Mouse (Mus musculus): Measurements from ENCODE around the gene Txnip. TPM values are rescaled to one million over a fixed set of nuclear protein-coding genes. Genes with fewer than 3 reads are reported as not detected.

Gene Txnip
- polyA plus RNA-seq, 1 experiment from 2014 or later, result 41.1 TPM

DNA sequence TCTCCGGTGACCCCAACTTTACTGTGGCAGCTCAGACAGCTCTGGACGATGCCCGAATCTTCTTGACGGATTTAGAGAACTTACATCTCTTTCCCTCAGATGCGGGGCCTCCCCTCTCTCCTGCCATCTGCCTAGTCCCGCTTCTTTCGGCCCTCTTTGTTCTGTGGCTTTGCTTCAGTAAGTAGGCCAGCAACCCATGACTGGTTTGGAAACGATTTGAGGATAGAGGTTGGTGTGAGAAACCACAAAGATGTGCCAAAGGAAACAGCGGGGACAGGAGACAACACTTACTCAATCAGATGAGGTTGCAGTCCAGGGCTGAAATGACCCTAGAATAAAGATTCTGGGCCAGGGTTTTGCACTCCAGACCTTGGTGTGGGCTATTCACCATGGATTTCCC, 29.3 kb upstream of the Txnip start:
- Histone ChIP-seq H3K4me2 (no peak overlapping the region; the same call in 1 of the 2 replicates), H3K36me3 (ENCODE audit: control insufficient read depth, insufficient read depth, low read length) (no peaks in the 10 kb centered on the region), H3K9ac (ENCODE audit: low read depth, low read length) (no peak overlapping the region), H3K9me3 (ENCODE audit: control insufficient read depth, low read length) (no peaks in the 10 kb centered on the region), H3K27ac (ENCODE audit: low read depth, low read length) (no peak overlapping the region), H3K4me1 (replicated peaks; ENCODE audit: control insufficient read depth, insufficient read depth, low read length) (peaks cover 4% of the 10 kb centered on the region; the same call in 1 of the 2 replicates), H3K4me3 (ENCODE audit: low read depth, low read length) (no peak overlapping the region), H3K27me3 (replicated peaks; ENCODE audit: control insufficient read depth, insufficient read depth, low read length) (peaks cover 51% of the 10 kb centered on the region)
- DNase-seq (ENCODE audit: low spot score) (no peak), ATAC-seq (replicated peaks; ENCODE audit: low FRiP score) (no peak)
- 46% methylated on average over 9 of the region's 9 CpGs for WGBS

- 56% methylated on average over 7 of the region's 7 CpGs for WGBS
- Histone ChIP-seq H3K4me1 (replicated peaks; ENCODE audit: control insufficient read depth, insufficient read depth, low read length) (peaks cover 2% of the 10 kb centered on the region; the same call in 1 of the 2 replicates), H3K27me3 (replicated peaks; ENCODE audit: control insufficient read depth, insufficient read depth, low read length) (peaks cover 34% of the 10 kb centered on the region), H3K9me3 (ENCODE audit: control insufficient read depth, low read length) (no peaks in the 10 kb centered on the region), H3K9ac (ENCODE audit: low read depth, low read length) (no peak overlapping the region), H3K4me2 (no peak overlapping the region), H3K36me3 (ENCODE audit: control insufficient read depth, insufficient read depth, low read length) (no peaks in the 10 kb centered on the region), H3K4me3 (ENCODE audit: low read depth, low read length) (no peak overlapping the region), H3K27ac (ENCODE audit: low read depth, low read length) (no peak overlapping the region)
- DNase-seq (ENCODE audit: low spot score) (no peak), ATAC-seq (replicated peaks; ENCODE audit: low FRiP score) (no peak)
Observed at GRCm38 (mm10) chr3:96532050-96532449, 25.7 kb upstream of the Txnip start.

DNA sequence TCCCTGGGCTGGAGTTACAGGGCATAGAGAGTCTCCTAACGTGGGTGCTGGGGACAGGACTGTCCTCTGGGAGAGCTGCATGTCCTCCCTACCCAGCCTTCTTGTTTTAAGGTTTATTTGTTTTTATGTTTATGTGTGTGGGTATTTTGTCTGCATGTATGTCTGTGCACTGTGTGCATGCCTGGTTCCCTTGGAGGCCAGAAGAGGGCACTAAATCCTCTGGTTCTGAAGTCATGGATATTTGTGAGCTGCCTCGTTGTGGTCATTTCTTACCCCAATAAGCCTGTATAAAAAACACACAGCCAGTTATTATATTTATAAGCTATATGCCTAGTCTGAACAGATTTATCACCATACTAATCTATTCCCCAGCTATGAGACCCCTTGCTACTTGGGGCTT, 23.5 kb upstream of the Txnip start:
- DNase-seq (ENCODE audit: low spot score) (no peak), ATAC-seq (replicated peaks; ENCODE audit: low FRiP score) (no peak)
- Histone ChIP-seq H3K9me3 (ENCODE audit: control insufficient read depth, low read length) (no peaks in the 10 kb centered on the region), H3K36me3 (ENCODE audit: control insufficient read depth, insufficient read depth, low read length) (no peaks in the 10 kb centered on the region), H3K27ac (ENCODE audit: low read depth, low read length) (no peak overlapping the region), H3K9ac (ENCODE audit: low read depth, low read length) (no peak overlapping the region), H3K4me2 (no peak overlapping the region), H3K4me3 (ENCODE audit: low read depth, low read length) (no peak overlapping the region), H3K4me1 (replicated peaks; ENCODE audit: control insufficient read depth, insufficient read depth, low read length) (no peaks in the 10 kb centered on the region), H3K27me3 (replicated peaks; ENCODE audit: control insufficient read depth, insufficient read depth, low read length) (peaks cover 12% of the 10 kb centered on the region)
- WGBS, result 48% methylated on average over 2 of the region's 2 CpGs

GRCm38 (mm10) chr3:96539316-96539715, 18.4 kb upstream of the Txnip start:
- no peak overlapping the region for H3K27ac ChIP-seq (ENCODE audit: low read depth, low read length)
- DNase-seq (ENCODE audit: low spot score) (no peak), ATAC-seq (replicated peaks; ENCODE audit: low FRiP score) (no peak)
- H3K4me1 ChIP-seq (replicated peaks; ENCODE audit: control insufficient read depth, insufficient read depth, low read length), result no peaks in the 10 kb centered on the region
- H3K27me3 ChIP-seq (replicated peaks; ENCODE audit: control insufficient read depth, insufficient read depth, low read length), result no peaks in the 10 kb centered on the region
- H3K4me2 ChIP-seq, result no peak overlapping the region
- H3K9ac ChIP-seq (ENCODE audit: low read depth, low read length), result no peak overlapping the region
- no peaks in the 10 kb centered on the region for H3K36me3 ChIP-seq (ENCODE audit: control insufficient read depth, insufficient read depth, low read length)
- 67% methylated on average over 2 of the region's 2 CpGs for WGBS
- no peaks in the 10 kb centered on the region for H3K9me3 ChIP-seq (ENCODE audit: control insufficient read depth, low read length)
- no peak overlapping the region for H3K4me3 ChIP-seq (ENCODE audit: low read depth, low read length)

DNA sequence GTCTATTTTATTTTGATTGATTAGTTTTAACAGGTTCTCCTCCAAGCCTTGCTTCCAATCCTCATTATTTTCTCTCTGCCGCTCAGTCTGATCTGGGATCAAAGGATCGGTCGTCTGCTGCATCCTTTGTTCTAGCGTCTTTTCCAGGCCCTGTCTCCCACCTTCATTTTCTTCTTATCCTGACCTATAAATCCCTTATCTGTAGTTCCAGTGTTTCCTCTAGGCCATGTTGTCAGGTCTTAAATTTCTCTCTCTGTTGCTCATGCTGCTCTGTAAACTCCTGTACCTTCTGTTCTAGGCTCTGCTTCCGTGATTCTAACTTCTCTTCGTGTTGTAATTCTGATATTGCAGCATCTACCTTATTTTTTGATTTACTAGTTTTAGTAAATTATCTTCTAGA, 17.0 kb upstream of the Txnip start:
- Histone ChIP-seq H3K4me3 (ENCODE audit: low read depth, low read length) (no peak overlapping the region), H3K4me1 (replicated peaks; ENCODE audit: control insufficient read depth, insufficient read depth, low read length) (no peaks in the 10 kb centered on the region), H3K27ac (ENCODE audit: low read depth, low read length) (no peak overlapping the region), H3K9me3 (ENCODE audit: control insufficient read depth, low read length) (no peaks in the 10 kb centered on the region), H3K4me2 (no peak overlapping the region), H3K36me3 (ENCODE audit: control insufficient read depth, insufficient read depth, low read length) (no peaks in the 10 kb centered on the region), H3K9ac (ENCODE audit: low read depth, low read length) (no peak overlapping the region), H3K27me3 (replicated peaks; ENCODE audit: control insufficient read depth, insufficient read depth, low read length) (no peaks in the 10 kb centered on the region)
- DNase-seq (ENCODE audit: low spot score), result no peak
- whole genome bisulfite sequencing, result 43% methylated on average over 6 of the region's 6 CpGs
- ATAC-seq (replicated peaks; ENCODE audit: low FRiP score), result no peak

DNA sequence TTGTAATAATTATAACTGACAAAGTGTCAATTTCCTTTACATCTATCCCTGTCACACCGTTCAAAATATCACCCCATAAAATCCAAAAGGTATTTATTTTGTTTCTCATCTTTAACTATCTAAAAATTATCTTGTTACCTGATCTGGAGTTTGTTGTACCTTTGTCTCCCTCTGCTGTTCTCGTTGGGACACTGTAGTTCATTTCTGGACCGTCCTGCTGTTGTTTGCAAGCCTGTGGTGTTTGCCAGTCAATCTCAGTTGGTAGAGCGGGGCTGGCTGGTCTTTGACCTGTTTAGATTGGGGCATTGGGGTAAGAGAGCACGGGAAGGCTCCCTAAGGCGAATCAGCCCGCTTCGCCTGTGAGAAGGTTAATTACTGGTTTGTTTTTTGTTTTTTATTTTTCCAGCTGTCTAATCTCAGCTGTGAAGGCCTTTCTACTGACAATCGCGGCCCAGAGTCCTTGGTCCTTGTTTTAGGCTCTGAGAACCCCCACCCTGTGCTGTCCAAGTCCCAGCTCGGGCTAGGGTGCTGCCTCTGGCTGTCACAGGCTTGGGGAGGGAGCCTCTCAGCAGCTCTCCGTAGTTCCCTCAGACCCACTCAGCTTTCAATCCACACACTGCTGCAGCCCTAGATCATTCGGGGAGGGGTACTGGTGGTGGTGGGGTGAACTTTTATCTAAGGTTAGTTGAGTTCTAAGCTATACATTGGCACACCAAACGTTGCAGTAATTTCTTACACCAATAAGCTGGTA, 16.3 kb upstream of the Txnip start:
- H3K9me3 ChIP-seq (ENCODE audit: control insufficient read depth, low read length), result no peaks in the 10 kb centered on the region
- no peaks in the 10 kb centered on the region for H3K36me3 ChIP-seq (ENCODE audit: control insufficient read depth, insufficient read depth, low read length)
- WGBS, result 30% methylated on average over 14 of the region's 14 CpGs
- H3K4me1 ChIP-seq (replicated peaks; ENCODE audit: control insufficient read depth, insufficient read depth, low read length), result no peaks in the 10 kb centered on the region
- ATAC-seq (replicated peaks; ENCODE audit: low FRiP score), result no peak
- peak overlapping the region; percentile 25; the same call in 1 of the 2 replicates for H3K9ac ChIP-seq (ENCODE audit: low read depth, low read length)
- H3K4me3 ChIP-seq (ENCODE audit: low read depth, low read length), result no peak overlapping the region
- no peak overlapping the region for H3K27ac ChIP-seq (ENCODE audit: low read depth, low read length)
- DNase-seq (ENCODE audit: low spot score), result no peak
- H3K4me2 ChIP-seq, result no peak overlapping the region
- H3K27me3 ChIP-seq (replicated peaks; ENCODE audit: control insufficient read depth, insufficient read depth, low read length), result no peaks in the 10 kb centered on the region

DNA sequence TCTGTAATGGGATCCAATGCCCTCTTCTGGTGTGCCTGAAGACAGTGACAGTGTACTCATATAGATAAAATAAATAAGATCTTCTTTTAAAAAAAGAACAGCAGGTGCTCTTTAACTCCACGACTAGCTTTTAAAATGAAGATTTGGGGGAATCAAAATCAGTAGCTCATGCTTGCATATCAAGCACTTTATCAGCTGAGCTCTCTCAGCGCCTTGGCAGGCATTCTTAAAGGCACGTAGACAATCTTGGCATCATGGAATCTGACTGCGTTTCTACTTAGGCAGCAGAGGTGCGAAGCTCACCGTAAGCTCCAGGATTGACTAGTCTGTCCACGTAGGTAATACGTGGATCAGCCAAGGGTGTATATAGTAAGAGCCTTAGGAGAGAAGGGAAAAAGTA, 15.2 kb upstream of the Txnip start:
- H3K36me3 ChIP-seq (ENCODE audit: control insufficient read depth, insufficient read depth, low read length), result no peaks in the 10 kb centered on the region
- no peaks in the 10 kb centered on the region for H3K9me3 ChIP-seq (ENCODE audit: control insufficient read depth, low read length)
- H3K4me2 ChIP-seq, result no peak overlapping the region
- no peak for ATAC-seq (replicated peaks; ENCODE audit: low FRiP score)
- H3K27me3 ChIP-seq (replicated peaks; ENCODE audit: control insufficient read depth, insufficient read depth, low read length), result no peaks in the 10 kb centered on the region
- H3K4me3 ChIP-seq (ENCODE audit: low read depth, low read length), result no peak overlapping the region
- WGBS, result 78% methylated on average over 8 of the region's 8 CpGs
- H3K4me1 ChIP-seq (replicated peaks; ENCODE audit: control insufficient read depth, insufficient read depth, low read length), result no peaks in the 10 kb centered on the region
- no peak overlapping the region for H3K27ac ChIP-seq (ENCODE audit: low read depth, low read length)
- no peak for DNase-seq (ENCODE audit: low spot score)
- no peak overlapping the region for H3K9ac ChIP-seq (ENCODE audit: low read depth, low read length)

DNA sequence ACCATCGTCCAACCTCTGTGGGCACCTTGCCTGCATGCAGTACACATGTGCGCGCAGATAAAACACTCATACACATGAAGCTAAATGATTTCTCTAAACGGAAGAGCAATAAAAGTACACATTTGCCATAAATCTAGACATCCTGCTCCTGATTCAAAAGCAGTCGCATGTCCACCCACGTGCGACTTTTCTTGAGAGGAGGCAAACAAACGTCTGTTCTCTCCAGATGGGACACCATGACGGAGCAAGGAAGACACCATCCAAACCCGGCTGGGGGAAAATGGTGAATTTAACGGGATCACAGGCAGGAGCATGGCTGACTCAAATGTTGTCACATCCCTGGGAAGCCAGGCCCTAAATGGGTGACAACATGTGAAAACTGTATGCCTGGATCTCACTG, 14.4 kb upstream of the Txnip start:
- 80% methylated on average over 11 of the region's 11 CpGs for WGBS
- H3K9me3 ChIP-seq (ENCODE audit: control insufficient read depth, low read length), result no peaks in the 10 kb centered on the region
- ATAC-seq (replicated peaks; ENCODE audit: low FRiP score) (no peak), DNase-seq (ENCODE audit: low spot score) (no peak)
- H3K4me1 ChIP-seq (replicated peaks; ENCODE audit: control insufficient read depth, insufficient read depth, low read length), result no peaks in the 10 kb centered on the region
- H3K9ac ChIP-seq (ENCODE audit: low read depth, low read length), result no peak overlapping the region
- H3K27ac ChIP-seq (ENCODE audit: low read depth, low read length), result no peak overlapping the region
- H3K4me2 ChIP-seq, result no peak overlapping the region
- no peaks in the 10 kb centered on the region for H3K27me3 ChIP-seq (replicated peaks; ENCODE audit: control insufficient read depth, insufficient read depth, low read length)
- no peaks in the 10 kb centered on the region for H3K36me3 ChIP-seq (ENCODE audit: control insufficient read depth, insufficient read depth, low read length)
- no peak overlapping the region for H3K4me3 ChIP-seq (ENCODE audit: low read depth, low read length)

GRCm38 (mm10) chr3:96545565-96545964, 12.2 kb upstream of the Txnip start:
- H3K9me3 ChIP-seq (ENCODE audit: control insufficient read depth, low read length), result no peaks in the 10 kb centered on the region
- H3K4me1 ChIP-seq (replicated peaks; ENCODE audit: control insufficient read depth, insufficient read depth, low read length), result no peaks in the 10 kb centered on the region
- DNase-seq (ENCODE audit: low spot score), result no peak
- H3K4me2 ChIP-seq, result no peak overlapping the region
- H3K27me3 ChIP-seq (replicated peaks; ENCODE audit: control insufficient read depth, insufficient read depth, low read length), result 0 out of 2 replicates have a peak, but pooled peaks cover 2% of the 10 kb centered on the region
- no peaks in the 10 kb centered on the region for H3K36me3 ChIP-seq (ENCODE audit: control insufficient read depth, insufficient read depth, low read length)
- no peak overlapping the region for H3K27ac ChIP-seq (ENCODE audit: low read depth, low read length)
- no peak overlapping the region for H3K9ac ChIP-seq (ENCODE audit: low read depth, low read length)
- WGBS, result 46% methylated on average over 1 of the region's 1 CpGs
- ATAC-seq (replicated peaks; ENCODE audit: low FRiP score), result no peak
- H3K4me3 ChIP-seq (ENCODE audit: low read depth, low read length), result no peak overlapping the region
